Mouse (Mus musculus): Measurements from ENCODE around the gene C1qtnf1. TPM values are rescaled to one million over a fixed set of nuclear protein-coding genes. Genes with fewer than 3 reads are reported as not detected.

The C1qtnf1 gene
- polyA plus RNA-seq, 1 experiment from 2014 or later: 4.8 TPM

GRCm38 (mm10) chr11:118495065-118495464 is 67.1 kb downstream of the C1qtnf1 start:
- no peak overlapping the region for H3K9ac ChIP-seq
- no peak for ATAC-seq (ENCODE audit: low read depth)

GRCm38 (mm10) chr11:118496066-118496689 is 68.2 kb downstream of the C1qtnf1 start:
- no peaks in the 10 kb centered on the region for H3K9me3 ChIP-seq
- no peak overlapping the region for H3K4me2 ChIP-seq
- H3K4me3 ChIP-seq: no peak overlapping the region
- H3K4me1 ChIP-seq (replicated peaks): peaks cover 38% of the 10 kb centered on the region
- H3K9ac ChIP-seq: no peak overlapping the region
- WGBS: 37% methylated on average over 20 of the region's 20 CpGs
- H3K36me3 ChIP-seq: peaks cover 25% of the 10 kb centered on the region
- no peak overlapping the region for H3K27ac ChIP-seq (replicated peaks)
- no peak for ATAC-seq (ENCODE audit: low read depth)
- H3K27me3 ChIP-seq: no peaks in the 10 kb centered on the region

More at GRCm38 (mm10) chr11:118495065-118495464, 67.1 kb downstream of the C1qtnf1 start:
- Histone ChIP-seq H3K27ac (replicated peaks) (no peak overlapping the region), H3K27me3 (no peaks in the 10 kb centered on the region), H3K4me1 (replicated peaks) (peaks cover 48% of the 10 kb centered on the region), H3K9me3 (no peaks in the 10 kb centered on the region), H3K4me3 (no peak overlapping the region), H3K36me3 (peaks cover 19% of the 10 kb centered on the region), H3K4me2 (no peak overlapping the region)
- 59% methylated on average over 5 of the region's 5 CpGs for WGBS

Other genes starting within 250 kb of the C1qtnf1 start
- 24.4 and 25.2 TPM in 2 replicates for gene Cyth1, start 179.6 kb upstream of the C1qtnf1 start, polyA plus RNA-seq (2015; fragmentation: Nextera tagmentation; extraction: Ambion mirVana)
- gene Usp36, start 138.0 kb upstream of the C1qtnf1 start, polyA plus RNA-seq (2015; fragmentation: Nextera tagmentation; extraction: Ambion mirVana): 15.6 and 17.9 TPM in 2 replicates
- 0.13 TPM in 1 of 2 replicates, not detected in the other for gene Cep295nl, start 85.7 kb upstream of the C1qtnf1 start, polyA plus RNA-seq (2015; fragmentation: Nextera tagmentation; extraction: Ambion mirVana)
- gene Timp2, start 72.5 kb upstream of the C1qtnf1 start, polyA plus RNA-seq (2015; fragmentation: Nextera tagmentation; extraction: Ambion mirVana): 56.4 and 57.5 TPM in 2 replicates
- 2.7 and 4.2 TPM in 2 replicates for gene Lgals3bp, start 26.1 kb upstream of the C1qtnf1 start, polyA plus RNA-seq (2015; fragmentation: Nextera tagmentation; extraction: Ambion mirVana)
- gene Cant1, start 9.1 kb upstream of the C1qtnf1 start, polyA plus RNA-seq (2015; fragmentation: Nextera tagmentation; extraction: Ambion mirVana): 25.7 and 28.2 TPM in 2 replicates
- 8.1 and 10.0 TPM in 2 replicates for gene Engase, start 48.6 kb downstream of the C1qtnf1 start, polyA plus RNA-seq (2015; fragmentation: Nextera tagmentation; extraction: Ambion mirVana)

Measured in neural tube, embryonic 13.5 days (tissue).